Mouse (Mus musculus) erythroid progenitor cell, adult 5-6 weeks (primary cell): ENCODE data around the gene Stx1b. TPM values are rescaled to one million over a fixed set of nuclear protein-coding genes. Genes with fewer than 3 reads are reported as not detected.
"Not testable (repeated sequence)": the region's sequence is repeated elsewhere in the genome, so short reads cannot be mapped to it uniquely, and the experiment has no call there.

Experiments used
- ATAC-seq: replicated peaks from 2 replicates; pipeline ENCODE4 v1.8.0; 2016; ENCODE audit warnings: moderate number of reproducible peaks, mild to moderate bottlenecking, moderate TSS enrichment, inconsistent platforms; ENCODE audit not compliant: poor library complexity, low FRiP score, severe bottlenecking
- total RNA-seq, 2 experiments: library from RNA; stranded (forward) in 1 of 2; stranded (reverse) in 1 of 2; fragments of 150-400 nt in 1 of 2; fragments of 186-747, 209-891 nt in 1 of 2; gene quantifications; 2 replicates each; pipeline versions ENCODE4 v1.2.3 to v1.2.4; 2015 to 2017; ENCODE audit warnings: low replicate concordance in 2 of 2

The Stx1b gene
- not detected in 2 replicates for total RNA-seq (2015; ENCODE audit: low replicate concordance)
- total RNA-seq (2017; ENCODE audit: low replicate concordance), result 0.98 TPM in 1 of 2 replicates, not detected in the other

DNA sequence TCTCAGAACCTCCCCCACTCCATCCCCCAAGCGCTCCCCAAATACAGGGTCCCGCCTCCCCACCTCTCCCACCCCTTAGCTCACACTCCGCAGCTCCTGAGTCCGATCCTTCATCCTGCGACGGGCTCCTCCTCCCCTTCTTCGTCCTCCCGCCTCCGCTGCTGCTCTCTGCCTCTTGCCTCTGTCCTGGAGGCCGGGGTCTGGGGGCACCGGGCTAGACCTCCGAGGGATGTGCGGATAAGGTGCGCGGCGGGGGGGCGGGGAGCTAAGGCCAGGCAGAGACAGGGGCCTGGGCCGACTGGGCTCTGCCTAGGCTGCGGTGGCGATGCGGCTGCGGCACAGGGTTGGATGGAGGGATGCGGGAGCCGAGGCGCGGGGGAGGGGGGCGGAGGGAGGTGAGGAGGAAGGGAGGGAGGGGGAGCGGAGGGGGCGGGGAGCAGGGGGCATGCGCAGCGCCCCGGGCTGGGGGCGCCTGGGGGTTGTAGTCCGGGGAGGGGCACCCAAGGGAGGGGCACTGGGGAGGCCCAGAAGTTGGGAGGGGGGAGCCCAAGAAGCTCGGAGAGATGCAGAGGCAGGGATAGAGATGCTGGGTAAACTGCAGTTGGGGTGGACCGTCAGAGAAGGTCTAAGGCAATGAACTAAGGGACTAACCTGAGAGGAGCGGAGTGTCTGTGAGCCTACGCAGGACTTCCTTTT lies at the start of gene Stx1b, which contains the start of gene Stx4a:
Gene Stx1b, minus strand, starts transcription at position 374 of the 696 bp plus-strand sequence.
Gene Stx4a, plus strand, starts transcription at position 119 of the 696 bp plus-strand sequence.
- no peak for ATAC-seq

DNA sequence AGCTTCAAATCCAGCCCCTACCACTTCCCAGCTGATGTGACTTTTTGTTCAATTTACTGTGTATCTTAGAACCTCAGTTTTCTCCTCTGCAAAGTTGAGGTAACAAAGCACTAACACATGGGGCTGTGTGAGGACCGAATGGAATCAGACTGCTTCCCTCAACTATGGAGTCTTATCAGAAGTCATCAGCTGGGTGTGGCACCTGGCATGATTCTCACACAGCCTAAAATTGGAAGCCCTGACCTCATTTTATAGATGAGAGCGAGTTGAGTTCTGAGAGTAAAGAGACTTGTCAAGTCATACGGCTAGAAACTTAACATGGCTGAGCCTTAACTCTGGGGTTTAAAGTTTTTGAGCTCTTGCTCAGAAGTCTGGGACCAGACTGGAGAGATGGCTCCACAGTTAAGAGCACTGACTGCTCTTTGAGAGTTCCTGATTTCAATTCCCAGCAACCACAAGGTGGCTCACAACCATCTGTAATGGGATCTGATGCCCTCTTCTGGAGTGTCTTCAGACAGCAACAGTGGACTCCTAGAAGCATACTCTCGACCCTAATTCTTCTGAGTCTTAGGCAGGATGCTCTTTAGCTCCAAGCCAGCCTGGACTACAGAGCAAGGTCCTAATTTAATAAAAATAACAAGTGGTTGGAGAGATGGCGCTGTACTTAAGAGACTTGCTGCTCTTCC lies 45.9 kb upstream of the Stx1b start:
- ATAC-seq, result no peak

DNA sequence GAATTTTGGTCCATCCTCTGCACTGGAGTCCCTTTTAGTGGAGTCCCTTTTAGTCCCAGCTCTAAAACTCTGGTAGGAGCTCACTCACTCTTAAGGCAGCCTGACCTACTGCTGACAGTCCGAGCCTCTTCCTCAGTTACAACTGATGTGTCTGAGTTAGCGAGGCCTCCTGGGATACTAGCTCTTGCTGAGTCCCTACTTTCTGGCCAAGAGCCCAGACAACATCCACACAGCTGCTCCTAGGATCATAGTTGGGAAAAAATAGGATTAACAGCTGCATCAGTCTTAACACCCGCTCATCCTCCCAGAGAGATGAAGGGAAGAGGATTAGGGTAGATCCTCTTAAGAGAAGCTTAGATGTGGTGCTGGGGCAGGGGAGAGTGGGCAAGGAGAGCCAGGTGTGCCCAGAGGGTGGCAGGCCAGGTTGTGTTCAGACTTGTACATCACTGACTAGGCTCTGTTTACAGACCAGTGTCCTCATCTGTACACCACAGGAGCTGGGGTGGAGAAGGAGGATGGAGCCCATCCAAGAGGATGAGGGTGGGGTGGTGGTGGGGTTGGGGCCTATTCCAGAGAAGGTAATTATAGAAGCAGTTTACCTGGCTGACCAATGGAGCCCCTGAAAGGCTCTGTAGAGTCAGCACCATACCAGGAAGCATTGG lies 44.9 kb upstream of the Stx1b start:
- no peak for ATAC-seq

DNA sequence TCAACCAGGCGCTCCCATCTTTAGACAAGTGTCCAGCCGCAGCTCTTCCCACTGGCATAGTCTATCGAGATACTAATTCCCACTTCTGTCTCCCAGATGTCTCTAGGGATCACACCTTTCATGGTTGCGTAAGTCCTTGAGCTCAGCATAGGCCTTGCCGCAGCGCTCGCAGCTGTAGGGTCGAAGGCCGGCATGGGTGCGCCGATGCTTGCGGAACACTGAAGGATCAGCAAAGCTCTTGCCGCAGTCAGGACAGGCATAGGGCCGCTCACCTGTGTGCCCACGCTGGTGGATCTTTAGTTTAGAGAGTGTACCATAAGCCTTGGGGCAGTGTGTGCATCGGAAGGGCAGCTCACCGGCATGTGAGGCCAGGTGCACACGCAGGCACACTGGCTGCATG lies 43.3 kb upstream of the Stx1b start:
- no peak for ATAC-seq

DNA sequence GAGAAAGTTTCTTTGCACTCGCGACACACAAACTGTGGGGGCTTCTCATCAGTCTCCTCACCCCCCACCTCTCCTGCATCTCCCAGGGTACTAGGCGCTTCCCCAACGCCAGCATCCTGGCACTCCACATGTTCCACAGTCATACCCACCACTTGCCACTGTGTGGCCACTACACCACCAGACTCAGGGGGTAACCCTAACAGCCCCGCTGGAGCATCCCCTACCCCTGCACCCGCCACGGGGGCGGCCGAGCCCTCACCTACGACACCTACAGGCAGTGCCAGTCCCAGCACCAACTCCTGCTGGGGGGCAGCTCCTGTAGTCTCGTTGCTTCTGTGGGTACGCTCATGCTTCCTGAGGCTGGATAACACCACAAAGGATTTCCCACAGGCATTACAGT lies 42.1 kb upstream of the Stx1b start:
- no peak for ATAC-seq

DNA sequence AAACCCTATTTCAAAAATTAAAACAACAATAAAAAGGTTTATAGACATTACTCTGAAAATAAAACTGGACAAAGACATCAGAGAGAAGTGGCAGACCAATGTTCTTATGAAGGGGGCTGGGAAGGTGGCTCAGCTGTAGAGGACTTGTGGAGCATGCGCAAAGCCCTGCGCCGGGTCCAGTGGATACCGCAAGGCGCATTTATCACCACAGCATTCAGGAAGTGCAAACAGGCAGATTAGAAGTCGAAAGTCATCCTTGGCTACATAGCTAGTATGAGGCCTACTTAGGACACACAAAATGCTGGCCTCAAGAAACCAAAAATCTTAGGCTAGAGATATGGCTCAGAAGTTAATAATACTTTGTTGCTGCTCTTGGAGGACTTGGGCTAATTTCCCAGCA lies 33.9 kb upstream of the Stx1b start:
- no peak for ATAC-seq

DNA sequence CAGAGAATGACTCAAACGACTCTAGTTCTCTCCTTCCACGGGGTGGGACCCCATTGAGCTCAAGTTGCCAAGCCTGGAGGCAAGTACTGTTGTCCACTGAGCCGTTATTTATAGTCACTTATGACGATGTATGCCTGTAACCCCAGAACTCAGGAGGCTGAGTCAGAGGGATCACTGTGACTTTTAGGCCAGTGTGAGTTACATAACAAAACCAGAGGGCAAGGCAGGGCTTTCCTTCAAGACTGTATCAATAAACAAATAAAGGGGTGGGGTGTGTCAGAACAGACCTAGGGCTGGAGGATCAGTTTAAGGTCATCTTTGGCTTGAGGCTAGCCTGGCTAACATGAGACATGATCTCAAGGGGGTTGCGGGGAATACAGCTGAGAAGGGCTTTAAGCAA lies 26.6 kb upstream of the Stx1b start:
- ATAC-seq, result no peak

DNA sequence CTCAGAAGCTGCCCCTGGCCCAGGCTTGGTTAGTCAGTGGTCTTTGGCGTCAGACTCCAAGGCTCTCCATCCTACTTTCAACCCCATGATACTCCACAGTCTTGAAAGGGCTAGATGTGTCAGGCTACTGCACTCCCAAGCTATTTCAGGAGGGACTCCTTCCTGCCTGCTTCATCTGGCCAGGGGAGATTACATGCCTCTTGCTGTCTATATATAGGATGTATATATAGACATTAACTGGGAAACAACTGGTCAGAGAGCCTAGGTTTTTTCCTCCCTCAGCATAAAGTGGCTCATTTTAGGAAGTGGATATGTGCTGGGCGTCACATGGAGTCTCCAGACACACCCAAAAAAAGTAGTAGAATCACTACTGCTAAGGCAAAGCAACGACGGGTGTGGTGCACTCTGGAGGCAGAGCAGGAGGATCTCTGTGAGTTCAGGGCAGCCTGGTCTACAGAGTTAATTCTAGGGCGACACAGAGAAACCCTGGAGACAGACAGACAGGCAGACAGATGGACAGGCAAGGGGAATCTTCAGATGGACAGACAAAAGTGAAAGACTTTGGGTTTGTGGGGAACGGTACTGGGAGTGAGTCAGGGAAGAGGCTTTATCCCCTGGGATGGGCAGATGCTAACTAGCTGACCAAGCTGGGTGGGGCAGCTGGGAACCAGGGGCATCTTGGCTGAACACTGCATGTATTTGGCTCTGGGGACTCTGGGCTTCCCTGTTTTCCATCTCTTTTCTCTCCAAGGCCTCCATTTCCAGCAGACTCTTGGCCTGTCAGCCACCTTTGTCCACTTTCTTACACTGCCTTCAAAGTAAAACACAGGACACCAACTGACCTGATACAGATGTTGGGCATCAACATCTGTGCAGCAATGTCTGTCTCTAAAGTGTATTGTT lies 25.9 kb upstream of the Stx1b start:
- no peak for ATAC-seq

DNA sequence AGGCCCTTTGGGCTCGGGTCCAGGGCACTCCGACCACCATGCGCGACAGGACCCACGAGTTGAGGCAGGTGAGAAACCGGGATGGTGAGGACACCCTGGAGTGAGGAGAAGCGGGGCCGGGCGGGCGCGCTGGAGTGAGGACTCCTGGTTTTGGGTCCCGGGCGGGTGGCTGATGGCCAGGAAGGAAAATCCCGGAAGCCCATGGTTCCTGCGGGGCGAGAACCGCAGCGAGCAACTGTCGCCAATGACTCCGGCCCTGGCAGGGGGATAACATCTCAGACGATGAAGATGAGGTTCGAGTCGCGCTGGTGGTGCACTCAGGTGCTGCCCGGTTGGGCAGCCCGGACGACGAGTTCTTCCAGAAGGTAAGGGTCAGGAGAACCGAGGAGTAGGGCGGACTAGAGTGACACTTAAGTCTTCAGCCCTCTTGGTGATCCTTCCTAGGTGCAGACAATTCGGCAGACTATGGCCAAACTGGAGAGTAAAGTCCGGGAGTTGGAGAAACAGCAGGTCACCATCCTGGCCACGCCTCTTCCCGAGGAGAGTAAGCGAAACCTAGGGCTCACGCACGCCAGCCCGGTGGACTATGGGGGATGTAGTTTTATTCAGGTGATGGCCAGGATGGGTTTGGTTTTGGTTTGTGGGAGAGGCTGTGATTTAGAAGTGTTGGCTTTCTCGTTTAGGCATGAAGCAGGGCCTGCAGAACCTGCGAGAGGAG lies 17.8 kb upstream of the Stx1b start:
- peak; percentile 85 for ATAC-seq

DNA sequence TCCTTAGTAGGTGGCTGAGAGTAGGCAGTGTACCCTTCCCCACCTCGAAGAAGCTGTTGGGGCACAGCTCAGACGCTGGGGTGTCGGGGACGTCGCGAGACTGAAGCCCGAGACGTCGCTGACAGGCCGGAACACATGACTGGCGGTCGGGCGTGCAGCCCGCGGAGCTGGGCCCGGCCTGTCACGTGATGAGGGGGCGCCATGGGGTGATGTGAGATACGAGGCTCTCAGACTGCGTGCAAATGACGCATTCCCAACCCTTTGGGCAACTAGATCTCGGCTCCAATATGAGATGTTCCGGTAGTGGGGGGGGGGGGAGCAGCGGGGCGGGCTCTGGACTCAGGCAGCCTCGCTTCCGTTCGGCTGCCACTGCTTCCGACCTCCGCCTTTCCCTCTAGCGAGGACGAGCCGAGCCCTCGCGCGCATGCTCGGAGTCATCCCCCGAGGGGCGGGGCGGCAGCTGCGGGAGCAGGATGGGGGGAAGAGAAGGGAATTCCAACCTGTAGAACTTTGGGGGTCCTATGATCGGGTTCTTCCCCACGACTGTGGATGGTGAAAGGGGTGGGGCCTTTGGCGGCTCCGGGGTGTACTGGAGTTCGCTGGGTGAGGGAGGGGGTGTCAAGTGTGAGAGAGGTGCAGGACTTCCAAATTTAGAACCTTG lies 17.1 kb upstream of the Stx1b start:
- peak; percentile 85 for ATAC-seq

DNA sequence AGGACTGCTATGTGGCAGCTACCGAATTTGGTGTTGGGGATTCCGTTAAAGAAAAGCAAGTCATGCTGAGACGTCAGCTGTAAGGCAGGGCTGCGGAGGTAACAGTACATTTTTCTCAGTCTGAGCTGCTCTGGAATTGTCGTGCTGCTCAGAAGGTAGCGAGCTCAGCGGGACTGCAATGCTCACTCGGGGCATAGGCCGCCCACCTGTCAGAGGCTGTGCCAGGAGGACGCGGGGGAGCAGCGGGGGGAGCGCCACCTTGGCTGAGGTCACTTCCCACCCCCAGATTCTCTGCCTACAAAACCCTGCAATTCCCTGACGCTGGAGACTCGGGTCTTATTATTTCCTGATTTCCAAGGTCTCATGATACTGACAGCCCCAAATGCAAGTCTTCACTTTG lies 16.5 kb upstream of the Stx1b start:
- ATAC-seq, result peak; percentile 41

DNA sequence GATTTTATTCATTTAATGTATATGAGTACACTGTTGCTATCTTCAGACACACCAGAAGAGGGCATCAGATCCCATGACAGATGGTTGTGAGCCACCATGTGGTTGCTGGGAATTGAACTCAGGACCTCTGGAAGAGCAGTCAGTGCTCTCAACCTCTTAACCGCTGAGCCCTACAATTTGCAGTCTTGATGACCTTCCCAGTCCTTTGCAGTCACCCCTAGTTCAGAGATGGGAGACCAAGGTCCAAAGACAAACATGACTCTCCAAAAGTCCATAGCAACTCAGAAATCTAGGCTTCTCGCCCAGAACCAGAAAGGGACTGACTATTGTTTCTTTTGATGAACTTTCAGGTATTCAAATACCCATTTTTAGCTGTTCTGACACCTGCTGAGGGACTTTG lies 15.7 kb upstream of the Stx1b start:
- ATAC-seq, result not testable (repeated sequence)

DNA sequence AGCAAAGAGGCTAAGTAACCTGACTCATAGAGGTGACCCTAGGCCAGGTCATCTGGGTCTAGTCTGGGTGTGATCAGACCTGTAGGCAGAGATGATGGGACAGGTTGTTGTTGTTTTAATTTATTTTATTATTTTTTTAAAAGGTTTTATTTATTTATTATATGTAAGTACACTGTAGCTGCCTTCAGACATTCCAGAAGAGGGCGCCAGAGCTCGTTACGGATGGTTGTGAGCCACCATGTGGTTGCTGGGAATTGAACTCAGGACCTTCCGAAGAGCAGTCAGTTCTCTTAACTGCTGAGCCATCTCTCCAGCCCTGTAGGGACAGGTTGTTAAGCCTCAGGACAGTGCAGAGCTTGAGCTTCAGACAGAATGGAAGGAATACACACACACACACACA lies 13.5 kb upstream of the Stx1b start:
- ATAC-seq, result not testable (repeated sequence)

DNA sequence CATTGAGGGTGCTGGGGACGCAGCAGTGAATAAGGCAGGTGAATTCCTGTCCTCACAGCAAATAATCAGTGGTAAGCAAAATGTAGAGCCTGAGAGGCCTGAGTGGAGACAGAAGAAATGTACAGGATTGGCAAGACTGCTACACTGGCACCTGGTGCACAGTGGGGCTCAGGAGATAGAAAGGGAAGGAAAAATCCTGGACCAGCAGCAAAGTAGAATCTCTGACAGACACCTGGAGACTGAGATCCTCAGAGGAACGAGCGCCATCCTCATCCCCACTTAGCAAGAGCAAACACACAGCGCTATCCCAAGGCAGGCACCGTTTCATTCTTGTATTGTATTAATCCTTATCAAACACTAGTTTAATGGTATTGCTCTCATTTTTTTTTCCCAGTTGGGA lies 13.1 kb upstream of the Stx1b start:
- ATAC-seq, result no peak

DNA sequence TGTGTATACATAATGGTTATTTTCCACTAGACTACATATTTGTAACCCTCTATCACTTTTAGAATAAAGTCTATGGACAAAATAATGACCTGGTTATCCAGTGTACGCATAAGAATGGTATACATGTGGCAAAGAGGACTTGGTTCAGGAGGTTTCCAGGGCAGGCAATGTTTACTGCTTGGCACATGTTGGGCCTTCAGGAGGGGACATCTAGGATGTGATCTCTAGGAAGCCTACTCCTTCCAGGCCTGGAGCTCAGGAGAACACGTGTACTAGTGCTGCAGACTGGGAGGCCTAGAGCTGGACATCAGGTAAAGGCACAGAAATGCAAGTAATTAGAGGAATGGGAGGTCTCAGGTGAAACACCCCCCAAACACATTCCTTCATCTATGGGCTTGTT lies 11.2 kb upstream of the Stx1b start:
- no peak for ATAC-seq

DNA sequence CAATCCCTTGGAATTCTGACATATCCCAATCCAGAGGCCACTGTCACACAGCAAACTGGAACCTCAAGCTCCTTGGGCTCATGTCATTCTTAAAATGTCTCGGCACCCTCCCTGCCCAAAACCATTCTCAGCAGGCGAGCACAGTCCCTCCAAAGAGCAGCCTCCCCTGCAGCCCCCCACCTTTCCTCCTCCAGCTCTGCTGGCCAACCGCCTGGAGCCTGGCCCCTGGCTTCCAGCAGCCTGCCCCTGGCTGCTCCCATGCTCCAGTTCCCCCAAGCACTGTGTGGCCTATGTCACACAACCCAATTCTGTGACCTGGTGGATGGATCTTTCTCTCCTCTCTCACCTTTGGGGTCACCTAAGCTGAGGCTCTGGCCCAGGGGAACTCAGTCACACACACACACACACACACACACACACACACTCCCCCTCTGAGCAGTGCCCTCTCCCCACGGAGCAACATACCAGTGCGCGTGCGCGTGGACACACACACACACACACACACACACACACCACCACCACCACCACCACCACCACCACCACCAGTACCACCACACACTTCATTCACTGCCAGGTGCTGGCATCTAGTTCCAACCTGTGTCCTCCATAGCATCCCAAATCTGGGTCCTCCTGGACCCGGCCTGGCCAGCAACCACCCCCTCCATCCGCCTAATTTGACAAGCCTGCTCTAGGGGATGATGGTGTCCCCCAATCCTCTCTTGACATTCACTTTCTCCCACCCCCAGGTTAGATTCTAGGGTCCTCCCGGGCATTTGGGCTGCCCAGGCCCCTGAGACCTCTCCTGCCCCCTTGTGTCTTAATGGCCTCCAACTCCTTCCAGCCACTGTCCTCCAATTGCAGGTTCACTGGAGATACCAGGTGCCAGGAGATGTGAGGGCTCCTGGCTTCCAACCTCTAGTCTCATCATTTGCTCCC lies 845 bp downstream of the Stx1b start:
- ATAC-seq, result no peak

DNA sequence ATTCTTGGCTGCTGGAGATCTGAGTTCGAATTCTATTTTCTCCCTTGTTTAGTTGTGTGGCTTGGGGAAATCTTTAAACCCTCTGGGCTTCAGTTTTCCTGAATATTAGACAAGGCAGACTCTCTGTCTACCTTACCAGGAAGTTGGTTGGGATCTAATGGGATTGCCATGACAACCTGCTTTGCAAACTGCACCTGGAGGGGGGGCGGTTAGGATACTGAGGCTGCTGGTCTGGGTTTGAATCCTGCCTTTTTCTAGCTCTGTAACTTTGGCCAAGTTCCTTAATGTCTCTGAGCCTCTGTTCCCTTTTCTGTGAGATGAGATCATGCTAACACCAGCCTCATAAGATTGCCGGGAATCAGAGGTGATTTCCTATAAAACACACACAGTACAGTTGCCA lies 1.9 kb downstream of the Stx1b start:
- no peak for ATAC-seq
